Mouse (Mus musculus) ES-Bruce4 (cell line): ENCODE measurements around the gene Gpr179. TPM values are rescaled to one million over a fixed set of nuclear protein-coding genes. Genes with fewer than 3 reads are reported as not detected.

Source experiments
- H3K27ac ChIP-seq: 2 replicates; pipeline ENCODE4 v1.5.1; 2012; ENCODE audit warnings: low read length, inconsistent platforms; ENCODE audit not compliant: insufficient read depth
- H3K27me3 ChIP-seq: 2 replicates; pipeline ENCODE4 v1.6.1; 2012; ENCODE audit warnings: mild to moderate bottlenecking, low read length, inconsistent platforms; ENCODE audit not compliant: control insufficient read depth, poor library complexity, insufficient read depth, severe bottlenecking
- H3K36me3 ChIP-seq: 2 replicates; pipeline ENCODE4 v1.6.1; 2012; ENCODE audit warnings: inconsistent platforms, mild to moderate bottlenecking, low read length, moderate library complexity; ENCODE audit not compliant: control insufficient read depth, poor library complexity, insufficient read depth, severe bottlenecking
- H3K4me1 ChIP-seq: one replicate; pipeline ENCODE4 v1.8.1; 2011; ENCODE audit warnings: low read length; ENCODE audit not compliant: control insufficient read depth, insufficient read depth
- H3K4me3 ChIP-seq: 2 replicates; pipeline ENCODE4 v1.5.1; 2011; ENCODE audit warnings: low read depth, mild to moderate bottlenecking, low read length
- H3K9ac ChIP-seq: 2 replicates; pipeline ENCODE4 v1.6.1; 2012; ENCODE audit warnings: low read depth, mild to moderate bottlenecking, inconsistent platforms; ENCODE audit not compliant: poor library complexity, severe bottlenecking
- H3K9me3 ChIP-seq: replicated peaks from 2 replicates; pipeline ENCODE4 v1.6.1; 2012; ENCODE audit warnings: mild to moderate bottlenecking, low read length, inconsistent platforms; ENCODE audit not compliant: control insufficient read depth, poor library complexity, insufficient read depth, severe bottlenecking
- CTCF ChIP-seq: IDR thresholded peaks from one replicate; pipeline ENCODE4 v1.8.1; 2011; ENCODE audit warnings: low read depth, low read length
- EP300 ChIP-seq: IDR thresholded peaks from 2 replicates; pipeline ENCODE4 v1.6.1; 2011; ENCODE audit warnings: low read depth, low read length; ENCODE audit not compliant: insufficient read depth
- POLR2A ChIP-seq: IDR thresholded peaks from one replicate; pipeline ENCODE4 v1.8.1; 2011; ENCODE audit warnings: low read length; ENCODE audit not compliant: insufficient read depth
- polyA plus RNA-seq: library from polyadenylated mRNA; stranded (reverse); fragments of >200 nt; gene quantifications from 2 replicates; pipeline ENCODE4 v1.2.4, GENCODE M21; 2011; ENCODE audit warnings: low read depth; ENCODE audit not compliant: missing spikeins, insufficient read depth, insufficient read length

Gpr179 gene
- polyA plus RNA-seq, 1 experiment: 0.24 TPM

DNA sequence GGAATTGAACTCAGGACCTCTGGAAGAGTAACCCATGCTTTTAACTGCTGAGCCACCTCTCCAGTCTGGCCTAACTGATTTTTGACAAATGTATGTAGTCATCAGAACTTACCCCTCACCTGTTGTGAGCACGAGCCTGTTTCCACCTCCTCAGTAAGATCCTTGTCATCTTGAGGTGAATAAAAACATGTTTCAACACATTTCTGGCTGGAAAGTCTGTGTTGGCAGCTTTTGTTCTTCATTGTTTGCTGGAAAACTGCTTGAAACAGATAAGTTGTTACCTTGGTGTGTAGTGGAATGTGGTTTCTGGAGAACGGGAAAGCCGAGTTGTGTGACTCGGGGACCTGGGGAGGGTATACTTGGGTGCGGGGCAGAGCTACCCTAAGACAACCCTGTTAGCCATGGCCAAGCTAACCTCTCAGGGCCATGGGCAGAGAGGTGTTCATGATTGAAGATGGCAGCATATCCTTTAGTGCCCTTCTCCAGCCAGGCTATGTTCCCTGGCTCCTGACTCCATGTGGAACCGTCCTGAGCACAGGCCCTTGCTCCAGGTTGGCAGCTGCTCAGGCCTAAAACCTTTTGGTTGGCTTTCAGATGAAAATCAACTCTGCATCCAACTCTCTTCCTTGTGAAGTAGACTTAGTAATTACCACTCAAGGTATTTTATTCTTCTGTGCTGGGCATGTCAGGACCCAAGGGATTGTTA lies 20.4 kb upstream of the Gpr179 start:
- no peaks in the 10 kb centered on the region for H3K4me1 ChIP-seq
- peaks cover 7% of the 10 kb centered on the region; the same call in 1 of the 2 replicates for H3K36me3 ChIP-seq
- H3K27ac ChIP-seq: no peak overlapping the region
- H3K27me3 ChIP-seq: no peaks in the 10 kb centered on the region
- no peak overlapping the region for H3K9ac ChIP-seq
- no peak for TF ChIP-seq EP300
- no peak for TF ChIP-seq POLR2A
- TF ChIP-seq CTCF: no peak
- no peak overlapping the region for H3K4me3 ChIP-seq
- H3K9me3 ChIP-seq: no peaks in the 10 kb centered on the region

DNA sequence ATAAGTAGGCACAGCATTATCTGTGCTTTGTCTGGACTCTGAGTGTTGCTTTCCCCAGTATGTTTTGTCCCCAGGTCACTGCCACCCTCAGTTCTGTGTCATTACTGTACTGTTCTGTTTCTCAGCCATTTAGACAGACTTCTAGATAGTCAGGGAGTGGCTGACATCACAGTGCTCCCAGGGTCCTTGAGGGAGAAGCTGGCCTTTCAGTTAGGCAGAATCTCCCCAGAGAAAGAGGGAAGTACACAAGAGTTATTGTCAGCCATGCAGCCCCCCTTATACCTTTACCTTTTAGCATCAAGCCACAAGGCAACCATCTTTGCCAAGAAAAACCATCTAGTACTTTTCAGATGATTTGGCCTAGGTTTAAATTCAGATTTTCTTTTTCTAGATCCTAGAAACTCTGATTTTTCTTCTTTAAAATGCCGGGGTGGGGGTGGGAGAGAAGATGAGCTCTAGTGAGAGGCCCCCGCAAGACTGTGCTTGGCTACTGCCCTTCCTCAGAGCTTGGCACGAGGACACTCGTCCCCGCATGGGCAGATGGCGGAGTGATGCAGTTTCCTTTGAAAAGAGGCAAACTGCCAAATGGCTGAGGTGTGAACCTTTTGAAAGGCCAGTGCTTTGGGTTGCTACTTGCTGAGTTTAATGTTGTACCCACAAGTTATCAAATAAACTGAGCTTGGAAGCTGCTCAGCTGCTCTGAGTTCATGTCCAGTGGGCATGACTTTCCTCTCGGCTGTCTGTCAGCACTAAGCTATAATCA lies 18.6 kb upstream of the Gpr179 start:
- H3K9me3 ChIP-seq: no peaks in the 10 kb centered on the region
- H3K27me3 ChIP-seq: no peaks in the 10 kb centered on the region
- peaks cover 5% of the 10 kb centered on the region; the same call in 1 of the 2 replicates for H3K36me3 ChIP-seq
- no peak overlapping the region for H3K4me3 ChIP-seq
- H3K9ac ChIP-seq: no peak overlapping the region
- TF ChIP-seq CTCF: no peak
- no peak for TF ChIP-seq EP300
- TF ChIP-seq POLR2A: no peak
- H3K4me1 ChIP-seq: no peaks in the 10 kb centered on the region
- no peak overlapping the region for H3K27ac ChIP-seq

DNA sequence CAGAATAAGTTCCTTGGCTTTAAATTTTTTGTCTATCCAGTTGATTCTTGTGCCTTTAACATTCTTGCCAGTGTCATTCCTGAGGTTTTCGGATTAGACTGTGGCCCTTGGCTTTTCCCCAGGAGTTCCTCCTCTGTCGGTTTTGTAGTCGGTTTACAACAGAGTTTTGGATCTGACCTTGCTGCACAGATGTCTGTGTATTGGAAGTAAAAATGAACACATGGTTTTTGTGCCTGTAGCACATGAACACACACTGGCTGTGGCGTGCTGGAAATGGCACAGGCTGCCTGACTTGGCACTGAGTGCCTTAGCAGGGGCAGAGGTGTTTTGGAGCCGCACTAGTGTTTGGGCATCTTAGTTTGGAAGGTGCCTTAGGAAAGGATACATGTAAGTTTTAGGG lies 16.6 kb upstream of the Gpr179 start:
- H3K4me3 ChIP-seq: no peak overlapping the region
- H3K9me3 ChIP-seq: no peaks in the 10 kb centered on the region
- TF ChIP-seq EP300 (no peak), CTCF (no peak), POLR2A (no peak)
- no peaks in the 10 kb centered on the region for H3K36me3 ChIP-seq
- H3K4me1 ChIP-seq: no peaks in the 10 kb centered on the region
- no peak overlapping the region for H3K9ac ChIP-seq
- H3K27me3 ChIP-seq: no peaks in the 10 kb centered on the region
- H3K27ac ChIP-seq: no peak overlapping the region

DNA sequence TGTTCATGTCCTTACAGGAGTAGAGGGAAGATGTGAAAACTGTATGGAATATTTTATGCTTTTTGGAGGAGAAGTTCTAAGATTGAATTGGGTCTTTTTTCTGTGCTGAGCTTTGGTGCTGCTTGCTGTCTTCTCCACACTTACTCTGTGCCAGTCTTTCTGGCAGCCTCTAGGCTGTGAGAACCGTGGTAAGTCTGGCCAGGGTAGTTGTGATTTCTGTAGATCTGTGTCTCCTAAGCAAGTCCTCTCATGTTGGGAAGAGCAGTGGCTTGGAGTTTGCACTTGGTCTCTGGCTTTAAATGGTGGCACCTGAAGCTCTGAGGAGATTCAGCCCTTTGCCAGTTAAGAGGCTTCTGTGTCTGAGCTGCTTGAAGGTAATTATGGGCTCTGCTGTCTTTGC lies 13.7 kb upstream of the Gpr179 start:
- H3K4me3 ChIP-seq: no peak overlapping the region
- H3K36me3 ChIP-seq: no peaks in the 10 kb centered on the region
- no peak for TF ChIP-seq POLR2A
- no peak for TF ChIP-seq EP300
- no peak for TF ChIP-seq CTCF
- H3K27ac ChIP-seq: no peak overlapping the region
- H3K4me1 ChIP-seq: no peaks in the 10 kb centered on the region
- H3K9me3 ChIP-seq: no peaks in the 10 kb centered on the region
- no peak overlapping the region for H3K9ac ChIP-seq
- H3K27me3 ChIP-seq: no peaks in the 10 kb centered on the region

DNA sequence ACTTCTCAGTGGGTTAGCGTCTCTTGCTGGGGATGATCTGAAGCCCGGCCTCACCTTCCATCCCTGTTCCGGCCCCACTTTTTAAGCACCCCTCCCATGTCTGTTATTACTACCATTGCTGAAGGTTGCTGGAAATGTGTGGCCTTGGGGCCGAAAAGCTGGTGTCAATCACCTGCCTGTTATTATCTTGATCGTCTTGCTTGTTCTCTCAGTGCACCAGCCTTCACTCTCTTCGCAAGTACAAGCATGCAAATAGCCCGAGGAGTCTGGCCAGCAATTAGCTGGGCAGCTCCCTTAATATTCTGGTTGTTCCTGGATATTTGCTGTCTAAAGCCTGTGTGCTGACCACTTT lies 11.7 kb upstream of the Gpr179 start:
- Histone ChIP-seq H3K4me1 (no peaks in the 10 kb centered on the region), H3K9me3 (no peaks in the 10 kb centered on the region), H3K27me3 (no peaks in the 10 kb centered on the region), H3K36me3 (no peaks in the 10 kb centered on the region), H3K4me3 (peak overlapping the region; percentile 79), H3K9ac (peak overlapping the region; percentile 99), H3K27ac (no peak overlapping the region)
- TF ChIP-seq EP300 (no peak), CTCF (no peak), POLR2A (no peak)

GRCm38 (mm10) chr11:97362943-97363643 lies 11.2 kb upstream of the Gpr179 start:
- no peaks in the 10 kb centered on the region for H3K9me3 ChIP-seq
- no peaks in the 10 kb centered on the region for H3K27me3 ChIP-seq
- no peak overlapping the region for H3K27ac ChIP-seq
- TF ChIP-seq CTCF (no peak), EP300 (no peak), POLR2A (no peak)
- H3K9ac ChIP-seq: peak overlapping the region; percentile 99
- peak overlapping the region; percentile 79 for H3K4me3 ChIP-seq
- H3K36me3 ChIP-seq: no peaks in the 10 kb centered on the region
- H3K4me1 ChIP-seq: no peaks in the 10 kb centered on the region
